Mouse (Mus musculus): ENCODE results near the gene Siae.

Gene Siae

DNA sequence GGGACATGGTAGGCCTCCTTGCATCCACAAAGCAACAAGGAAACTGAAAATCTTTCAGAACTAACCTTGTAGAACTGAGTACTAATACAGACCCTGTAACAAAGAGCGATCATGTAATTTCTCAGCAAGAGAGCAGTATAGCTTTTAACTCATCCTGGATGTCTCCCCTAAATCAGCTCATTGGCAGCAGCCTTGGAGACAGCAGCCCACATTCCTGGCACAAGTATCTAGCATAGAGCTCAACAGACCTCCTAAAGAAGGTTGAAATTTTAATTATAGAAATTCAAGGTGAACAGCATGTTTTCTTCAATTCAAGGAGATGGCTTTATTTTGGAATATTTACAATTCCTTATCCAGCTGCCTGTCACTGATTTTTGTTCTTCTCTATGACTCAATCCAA is 125.6 kb downstream of the Siae start:
- no peak for DNase-seq (ENCODE audit: low spot score)

DNA sequence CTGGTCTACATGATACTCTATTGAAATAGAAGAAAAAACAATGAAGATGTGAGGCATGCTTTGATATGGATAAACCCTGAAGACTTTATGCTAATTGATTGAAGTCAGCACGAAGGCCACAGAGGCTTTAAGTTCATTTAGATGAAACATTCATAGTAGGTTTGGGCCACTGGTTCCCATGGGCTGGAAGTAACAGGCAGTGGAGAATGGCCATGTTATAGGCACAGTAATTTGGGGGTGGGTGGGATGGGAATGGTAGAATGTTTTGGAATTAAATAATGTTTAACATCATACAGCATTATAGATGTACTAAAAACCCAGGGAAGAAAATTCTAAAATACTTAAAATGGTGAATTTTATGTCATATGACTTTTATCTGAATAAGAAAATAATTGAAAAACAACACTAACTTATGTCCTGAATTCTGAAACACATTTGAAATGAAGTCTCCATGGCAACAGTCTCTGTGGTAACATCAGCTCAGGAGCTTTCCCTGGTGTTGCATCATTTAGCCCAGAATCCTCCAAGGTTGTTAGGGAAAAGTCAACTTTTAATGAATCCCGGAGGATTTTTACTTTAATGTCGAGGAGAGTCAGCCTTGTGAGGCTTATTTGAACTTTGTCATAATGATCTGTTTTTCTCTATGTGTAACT is 131.9 kb downstream of the Siae start:
- DNase-seq (ENCODE audit: low spot score) = no peak

DNA sequence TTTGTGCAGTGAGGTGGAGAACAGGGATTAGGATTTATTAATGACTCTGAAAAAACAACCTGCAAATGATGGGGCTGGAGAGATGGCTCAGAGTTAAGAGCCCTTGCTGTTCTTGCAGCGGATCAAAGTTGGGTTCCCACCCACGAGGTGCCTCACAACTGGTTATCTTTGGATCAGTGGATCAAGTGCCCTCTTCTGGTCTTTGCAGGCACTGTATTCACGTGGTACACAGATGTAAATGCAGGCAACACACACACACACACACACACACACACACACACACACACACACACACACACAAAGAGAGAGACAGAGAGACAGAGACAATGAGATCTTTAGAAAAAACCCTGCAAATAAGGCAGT is 132.4 kb downstream of the Siae start:
- no peak for DNase-seq (ENCODE audit: low spot score)

DNA sequence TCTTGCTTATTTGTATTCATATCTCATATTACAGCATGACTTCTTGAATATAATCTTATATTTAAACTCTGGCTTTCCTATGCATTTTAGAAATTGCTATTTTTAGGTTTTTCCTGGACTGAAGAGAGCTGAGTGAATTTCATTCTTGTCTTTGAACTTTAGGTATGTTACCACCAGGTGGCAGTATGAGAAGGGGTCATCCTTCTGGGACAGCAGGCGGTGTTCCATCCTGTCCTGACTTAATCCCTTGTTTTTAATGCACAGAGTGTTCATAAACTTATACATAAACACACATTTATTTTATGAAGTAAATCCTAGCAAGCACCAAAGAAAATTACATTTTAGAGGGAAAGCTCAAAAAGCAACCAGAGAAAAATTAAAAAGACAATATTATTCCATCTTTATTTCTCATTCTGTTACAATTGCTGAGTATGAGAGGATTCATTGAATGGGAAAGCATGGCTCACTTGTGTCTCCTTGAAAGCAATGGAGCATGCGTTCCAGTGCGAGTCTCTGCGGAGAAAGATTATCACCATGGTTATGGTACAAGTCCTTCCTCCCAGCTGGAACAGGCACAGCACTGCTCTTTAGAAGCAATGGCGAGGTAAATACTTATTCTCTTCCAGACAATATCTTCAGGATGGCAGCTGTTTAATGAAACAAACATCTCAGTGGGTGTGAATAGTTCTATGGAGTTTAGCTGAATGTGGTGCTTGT is 134.6 kb downstream of the Siae start:
- DNase-seq (ENCODE audit: low spot score) = no peak

Measured in urinary bladder, postnatal 14 days (tissue).